In genomic region chr11:104440521-104441474, GRCm38 (mm10) we compare ENCODE assay signal across 8 mouse cellular contexts. TPM values are rescaled to one million over a fixed set of nuclear protein-coding genes. Genes with fewer than 3 reads are reported as not detected.
DNase-seq lines count a peak whose midpoint lies in the region; ATAC-seq and TF ChIP-seq lines count a peak whose summit lies in the region.

No protein-coding gene starts in this region.

- H3K9me3 ChIP-seq in heart, postnatal 0 days (replicated peaks; ENCODE audit: control insufficient read depth, low read length), result no peaks in the 10 kb centered on the region
- no peaks in the 10 kb centered on the region for H3K9me3 ChIP-seq in lung, embryonic 14.5 days (ENCODE audit: low read depth, low read length)
- H3K9me3 ChIP-seq in stomach, embryonic 15.5 days, result no peaks in the 10 kb centered on the region

- TF ChIP-seq EP300 in heart, postnatal 0 days (IDR thresholded peaks at IDR 0.05; ENCODE audit: low read depth), result no peak

- H3K4me2 ChIP-seq in heart, postnatal 0 days (ENCODE audit: low read depth, low read length), result peak overlapping the region; percentile 84
- H3K4me2 ChIP-seq in lung, embryonic 14.5 days, result peak overlapping the region; percentile 75
- peak overlapping the region; percentile 55 for H3K4me2 ChIP-seq in stomach, embryonic 15.5 days

- H3K27ac ChIP-seq in bone marrow, adult 2 months (ENCODE audit: control insufficient read depth, insufficient read depth, low read depth, low read length, poor library complexity), result peak overlapping the region; percentile 100
- H3K27ac ChIP-seq in heart, postnatal 0 days (ENCODE audit: low read depth), result peak overlapping the region; percentile 100
- H3K27ac ChIP-seq in lung, embryonic 14.5 days (ENCODE audit: low read depth), result peak overlapping the region; percentile 100
- H3K27ac ChIP-seq in stomach, embryonic 15.5 days, result peak overlapping the region; percentile 100

- peak overlapping the region; percentile 99 for H3K9ac ChIP-seq in heart, postnatal 0 days (replicated peaks; ENCODE audit: low read depth, low read length)
- H3K9ac ChIP-seq in lung, embryonic 14.5 days, result peak overlapping the region; percentile 99
- peak overlapping the region; percentile 98 for H3K9ac ChIP-seq in stomach, embryonic 15.5 days

- peaks cover 1% of the 10 kb centered on the region; the same call in 1 of the 2 replicates for H3K4me1 ChIP-seq in bone marrow, adult 2 months (ENCODE audit: control insufficient read depth, insufficient read depth, low read length)
- H3K4me1 ChIP-seq in heart, postnatal 0 days (ENCODE audit: control insufficient read depth, insufficient read depth), result peaks cover 23% of the 10 kb centered on the region
- peaks cover 5% of the 10 kb centered on the region; the same call in 1 of the 2 replicates for H3K4me1 ChIP-seq in lung, embryonic 14.5 days (ENCODE audit: insufficient read depth)
- H3K4me1 ChIP-seq in stomach, embryonic 15.5 days, result no peaks in the 10 kb centered on the region; the same call in 1 of the 2 replicates

- no peaks in the 10 kb centered on the region for H3K27me3 ChIP-seq in heart, postnatal 0 days (ENCODE audit: control insufficient read depth, insufficient read depth, low read length)
- H3K27me3 ChIP-seq in lung, embryonic 14.5 days (ENCODE audit: insufficient read depth, low read length), result no peaks in the 10 kb centered on the region
- H3K27me3 ChIP-seq in stomach, embryonic 15.5 days (replicated peaks), result no peaks in the 10 kb centered on the region

- no peak for TF ChIP-seq POLR2A in bone marrow, adult 2 months (IDR thresholded peaks at IDR 0.05; ENCODE audit: borderline replicate concordance, control insufficient read depth, low read depth, low read length)

- WGBS in bone marrow, adult 2 months, result under 1% methylated on average over 20 of the region's 20 CpGs
- WGBS in heart, postnatal 0 days, result under 1% methylated on average over 20 of the region's 20 CpGs
- under 1% methylated on average over 20 of the region's 20 CpGs for WGBS in lung, embryonic 14.5 days
- under 1% methylated on average over 20 of the region's 20 CpGs for WGBS in stomach, embryonic 15.5 days

- peak; percentile 35 for DNase-seq in kidney, adult 9 months
- no peak for DNase-seq in kidney, postnatal 14 days
- DNase-seq in heart, postnatal 0 days (ENCODE audit: low spot score), result peak; percentile 27
- peak; percentile 52 for DNase-seq in lung, embryonic 14.5 days
- DNase-seq in left cerebral cortex, adult 9 months (ENCODE audit: low spot score in 2 of 2), result no peak
- DNase-seq in layer of hippocampus, adult 9-11 months, result no peak

- no peak for ATAC-seq in heart, postnatal 0 days (ENCODE audit: insufficient read depth, low read depth)
- ATAC-seq in lung, embryonic 14.5 days (ENCODE audit: insufficient read depth), result no peak
- no peak for ATAC-seq in stomach, embryonic 15.5 days (ENCODE audit: insufficient read depth, low FRiP score, low read depth)

- peak overlapping the region; percentile 94 for H3K4me3 ChIP-seq in bone marrow, adult 2 months (replicated peaks; ENCODE audit: control insufficient read depth, low read depth, low read length)
- H3K4me3 ChIP-seq in heart, postnatal 0 days (ENCODE audit: low read depth, low read length), result peak overlapping the region; percentile 85
- peak overlapping the region; percentile 83 for H3K4me3 ChIP-seq in lung, embryonic 14.5 days (ENCODE audit: low read depth, low read length)
- H3K4me3 ChIP-seq in stomach, embryonic 15.5 days (replicated peaks), result peak overlapping the region; percentile 85

- no peaks in the 10 kb centered on the region for H3K36me3 ChIP-seq in heart, postnatal 0 days (replicated peaks; ENCODE audit: control insufficient read depth, insufficient read depth, low read length)
- H3K36me3 ChIP-seq in lung, embryonic 14.5 days (ENCODE audit: insufficient read depth), result no peaks in the 10 kb centered on the region
- H3K36me3 ChIP-seq in stomach, embryonic 15.5 days, result no peaks in the 10 kb centered on the region

- TF ChIP-seq CTCF in bone marrow, adult 2 months (IDR thresholded peaks at IDR 0.05; ENCODE audit: control insufficient read depth, insufficient read depth, low read length), result no peak
- TF ChIP-seq CTCF in heart, postnatal 0 days (IDR thresholded peaks at IDR 0.05; ENCODE audit: low read depth), result no peak
- no peak for TF ChIP-seq CTCF in lung, embryonic 14.5 days (IDR thresholded peaks at IDR 0.05; ENCODE audit: low read depth)

RNA-seq across cellular contexts. Expression of gene Kansl1, which starts 27.9 kb away (rescaled TPM):
- polyA plus RNA-seq in bone marrow, adult 2 months (2011; ENCODE audit: insufficient read depth, insufficient read length, low replicate concordance, missing spikeins), result 8.1 and 19.0 TPM in 2 replicates
- total RNA-seq in heart, postnatal 0 days (2014; rRNA removed; ENCODE audit: low replicate concordance), result 33.5 and 34.7 TPM in 2 replicates
- 7.5 and 8.3 TPM in 2 replicates for polyA plus RNA-seq in heart, postnatal 0 days (2015; fragmentation: Nextera tagmentation; extraction: Ambion mirVana)
- polyA plus RNA-seq in lung, embryonic 14.5 days (2014; fragmentation: Nextera tagmentation; extraction: Ambion mirVana), result 27.6 and 28.1 TPM in 2 replicates
- polyA plus RNA-seq in stomach, embryonic 15.5 days (2015; fragmentation: Nextera tagmentation; extraction: Ambion mirVana), result 16.6 and 19.1 TPM in 2 replicates

Comparison
In these comparisons a context has a peak if more than half of its experiments do, and no peak if none do; other contexts are left out.
1. DNase-seq: peak in kidney, adult 9 months (single experiment), heart, postnatal 0 days (single experiment) and lung, embryonic 14.5 days (single experiment); none in kidney, postnatal 14 days (single experiment), left cerebral cortex, adult 9 months (0 of 2) and layer of hippocampus, adult 9-11 months (single experiment).
2. Peak in every context shown above with its lines, with median percentiles within 50 percentile points of each other: H3K27ac ChIP-seq, H3K4me3 ChIP-seq, H3K4me2 ChIP-seq and H3K9ac ChIP-seq.